Mouse (Mus musculus): ENCODE measurements around the gene Zeb2. TPM values are rescaled to one million over a fixed set of nuclear protein-coding genes. Genes with fewer than 3 reads are reported as not detected.

Zeb2 gene
- polyA plus RNA-seq, 1 experiment = 46.5 TPM

DNA sequence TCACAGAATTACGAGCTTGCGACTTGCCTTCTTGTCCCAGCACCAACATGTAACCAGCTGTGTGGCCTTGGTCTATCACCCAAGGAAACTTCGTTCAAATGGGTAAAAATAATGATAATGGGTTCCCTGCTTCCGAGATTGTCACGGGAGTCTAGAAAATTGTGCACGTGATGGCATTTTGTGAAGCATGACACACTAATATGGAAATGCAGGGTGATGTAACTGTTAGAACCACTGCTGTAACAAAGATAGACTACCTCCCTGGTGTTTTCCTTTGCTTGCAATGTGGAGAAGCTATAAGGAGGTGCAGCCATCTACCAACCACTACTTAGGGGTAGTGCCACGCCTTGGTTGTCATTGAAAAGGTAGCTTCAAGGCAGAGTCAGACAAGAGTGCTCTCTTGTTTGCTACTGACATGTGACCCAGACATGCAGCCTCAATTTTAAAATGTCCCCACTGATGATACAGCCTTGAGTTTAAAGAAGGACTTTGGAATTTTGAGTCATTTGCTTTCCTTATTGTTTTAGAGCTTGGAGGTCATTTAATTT lies 89.0 kb downstream of the Zeb2 start:
- no peak for DNase-seq (ENCODE audit: low read depth)
- no peak for TF ChIP-seq CTCF (IDR thresholded peaks at IDR 0.05; ENCODE audit: borderline replicate concordance, extremely low read depth, insufficient read depth, insufficient read length)
- TF ChIP-seq POLR2A (IDR thresholded peaks at IDR 0.05; ENCODE audit: borderline replicate concordance, extremely low read depth, insufficient read depth, insufficient read length, poor library complexity, severe bottlenecking) = no peak

DNA sequence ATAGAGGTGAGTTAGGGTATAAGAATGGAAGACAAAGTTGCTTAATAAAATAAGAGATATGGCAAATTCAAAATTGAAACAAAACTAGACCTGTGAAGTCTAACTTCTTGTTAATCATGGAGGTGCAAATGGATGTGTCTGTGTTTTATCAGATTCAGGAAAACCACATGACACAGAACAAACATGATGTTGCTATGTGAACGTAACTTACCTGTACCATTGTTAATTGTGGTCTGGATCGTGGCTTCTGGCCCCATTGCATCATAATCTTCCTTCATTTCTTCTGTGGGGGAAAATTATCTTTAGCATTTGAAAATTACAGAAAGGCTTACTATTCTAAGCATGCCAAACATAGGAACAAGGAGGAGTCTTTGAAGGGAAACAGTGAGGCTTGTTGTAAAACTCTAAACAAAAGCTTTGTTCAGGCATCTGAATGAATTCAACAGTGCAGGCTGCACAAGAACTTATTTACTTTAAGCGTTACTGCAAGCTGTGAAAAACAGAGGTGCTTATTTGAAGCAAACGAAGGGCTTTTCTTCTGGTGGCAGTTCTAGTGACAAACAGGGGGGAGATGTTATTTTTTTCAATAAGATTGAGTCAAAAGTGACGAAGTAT lies 99.9 kb downstream of the Zeb2 start:
- no peak for TF ChIP-seq POLR2A (IDR thresholded peaks at IDR 0.05; ENCODE audit: borderline replicate concordance, extremely low read depth, insufficient read depth, insufficient read length, poor library complexity, severe bottlenecking)
- TF ChIP-seq CTCF (IDR thresholded peaks at IDR 0.05; ENCODE audit: borderline replicate concordance, extremely low read depth, insufficient read depth, insufficient read length) = no peak
- no peak for DNase-seq (ENCODE audit: low read depth)

- no peak for DNase-seq (ENCODE audit: low read depth)
- TF ChIP-seq POLR2A (IDR thresholded peaks at IDR 0.05; ENCODE audit: borderline replicate concordance, extremely low read depth, insufficient read depth, insufficient read length, poor library complexity, severe bottlenecking) (no peak), CTCF (IDR thresholded peaks at IDR 0.05; ENCODE audit: borderline replicate concordance, extremely low read depth, insufficient read depth, insufficient read length) (no peak)
Measured at GRCm38 (mm10) chr2:45013325-45013724, 103.9 kb downstream of the Zeb2 start.

GRCm38 (mm10) chr2:45012676-45013075 lies 104.5 kb downstream of the Zeb2 start:
- DNase-seq (ENCODE audit: low read depth) = no peak
- TF ChIP-seq CTCF (IDR thresholded peaks at IDR 0.05; ENCODE audit: borderline replicate concordance, extremely low read depth, insufficient read depth, insufficient read length) (no peak), POLR2A (IDR thresholded peaks at IDR 0.05; ENCODE audit: borderline replicate concordance, extremely low read depth, insufficient read depth, insufficient read length, poor library complexity, severe bottlenecking) (no peak)

DNA sequence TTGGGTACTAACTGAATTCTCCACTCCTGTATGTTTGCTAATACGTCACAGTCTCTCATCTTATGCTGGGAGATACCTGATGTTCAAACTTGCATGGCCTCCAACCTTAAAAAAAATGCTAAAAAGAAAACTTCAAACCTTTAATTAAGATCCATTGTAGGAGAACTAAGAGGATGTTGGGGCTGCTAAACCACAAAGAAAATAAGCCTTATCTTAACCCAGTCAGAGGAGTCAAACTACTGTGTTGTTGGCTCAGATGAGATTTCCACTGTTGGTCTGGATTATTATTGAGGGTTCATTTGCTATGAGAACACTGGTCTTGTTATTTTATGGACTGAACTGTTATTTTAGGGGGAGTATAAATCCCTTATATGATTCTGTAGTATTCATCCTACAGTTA lies 106.5 kb downstream of the Zeb2 start:
- no peak for DNase-seq (ENCODE audit: low read depth)
- TF ChIP-seq CTCF (IDR thresholded peaks at IDR 0.05; ENCODE audit: borderline replicate concordance, extremely low read depth, insufficient read depth, insufficient read length) (no peak), POLR2A (IDR thresholded peaks at IDR 0.05; ENCODE audit: borderline replicate concordance, extremely low read depth, insufficient read depth, insufficient read length, poor library complexity, severe bottlenecking) (no peak)

GRCm38 (mm10) chr2:44999906-45000305 lies 117.3 kb downstream of the Zeb2 start:
- TF ChIP-seq CTCF (IDR thresholded peaks at IDR 0.05; ENCODE audit: borderline replicate concordance, extremely low read depth, insufficient read depth, insufficient read length) = no peak
- TF ChIP-seq POLR2A (IDR thresholded peaks at IDR 0.05; ENCODE audit: borderline replicate concordance, extremely low read depth, insufficient read depth, insufficient read length, poor library complexity, severe bottlenecking) = no peak
- peak; percentile 72 for DNase-seq (ENCODE audit: low read depth)

- DNase-seq (ENCODE audit: low read depth) = no peak
- TF ChIP-seq POLR2A (IDR thresholded peaks at IDR 0.05; ENCODE audit: borderline replicate concordance, extremely low read depth, insufficient read depth, insufficient read length, poor library complexity, severe bottlenecking) (no peak), CTCF (IDR thresholded peaks at IDR 0.05; ENCODE audit: borderline replicate concordance, extremely low read depth, insufficient read depth, insufficient read length) (no peak)
Measured at GRCm38 (mm10) chr2:44998710-44999109, 118.5 kb downstream of the Zeb2 start.

DNA sequence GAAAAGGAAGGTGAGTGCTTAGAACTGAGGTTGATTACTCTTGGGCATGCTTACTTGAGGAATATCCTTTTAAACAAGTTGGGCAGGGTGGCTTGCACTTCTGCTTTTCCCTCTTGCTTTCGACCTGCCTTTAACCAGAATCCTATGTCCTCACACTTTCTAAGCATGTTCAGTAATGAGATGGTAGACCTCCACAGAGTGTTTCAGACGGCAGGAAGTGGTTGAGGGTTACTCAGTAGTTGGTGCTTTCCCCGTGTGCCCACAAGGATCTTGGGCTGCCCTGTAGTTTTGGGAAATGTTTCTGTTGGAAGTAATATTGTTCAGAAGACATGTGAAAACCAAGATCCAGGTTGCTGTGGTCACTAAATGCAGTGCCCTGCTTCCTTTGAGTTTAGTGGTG lies 135.5 kb downstream of the Zeb2 start:
- TF ChIP-seq POLR2A (IDR thresholded peaks at IDR 0.05; ENCODE audit: borderline replicate concordance, extremely low read depth, insufficient read depth, insufficient read length, poor library complexity, severe bottlenecking) (no peak), CTCF (IDR thresholded peaks at IDR 0.05; ENCODE audit: borderline replicate concordance, extremely low read depth, insufficient read depth, insufficient read length) (no peak)
- DNase-seq (ENCODE audit: low read depth) = no peak

GRCm38 (mm10) chr2:44979042-44979721 lies 138.0 kb downstream of the Zeb2 start:
- peak; percentile 93 for DNase-seq (ENCODE audit: low read depth)
- no peak for TF ChIP-seq CTCF (IDR thresholded peaks at IDR 0.05; ENCODE audit: borderline replicate concordance, extremely low read depth, insufficient read depth, insufficient read length)
- no peak for TF ChIP-seq POLR2A (IDR thresholded peaks at IDR 0.05; ENCODE audit: borderline replicate concordance, extremely low read depth, insufficient read depth, insufficient read length, poor library complexity, severe bottlenecking)

- no peak for DNase-seq (ENCODE audit: low read depth)
Measured at GRCm38 (mm10) chr2:44978038-44978437, 139.2 kb downstream of the Zeb2 start.

GRCm38 (mm10) chr2:44977556-44977955 lies 139.6 kb downstream of the Zeb2 start:
- no peak for DNase-seq (ENCODE audit: low read depth)
- no peak for TF ChIP-seq CTCF (IDR thresholded peaks at IDR 0.05; ENCODE audit: borderline replicate concordance, extremely low read depth, insufficient read depth, insufficient read length)
- no peak for TF ChIP-seq POLR2A (IDR thresholded peaks at IDR 0.05; ENCODE audit: borderline replicate concordance, extremely low read depth, insufficient read depth, insufficient read length, poor library complexity, severe bottlenecking)

More at GRCm38 (mm10) chr2:44978038-44978437, 139.2 kb downstream of the Zeb2 start:
- TF ChIP-seq CTCF (IDR thresholded peaks at IDR 0.05; ENCODE audit: borderline replicate concordance, extremely low read depth, insufficient read depth, insufficient read length) (no peak), POLR2A (IDR thresholded peaks at IDR 0.05; ENCODE audit: borderline replicate concordance, extremely low read depth, insufficient read depth, insufficient read length, poor library complexity, severe bottlenecking) (no peak)
